Mouse (Mus musculus) cerebellum, postnatal 4 days (tissue): ENCODE results near the gene Sh3rf3.

Experiments
- DNase-seq, 2 experiments: peaks; one replicate each; pipeline ENCODE4 v3.0.0; 2022; ENCODE audit warnings: low spot score in 2 of 2, mixed read lengths in 1 of 2

Sh3rf3 gene

DNA sequence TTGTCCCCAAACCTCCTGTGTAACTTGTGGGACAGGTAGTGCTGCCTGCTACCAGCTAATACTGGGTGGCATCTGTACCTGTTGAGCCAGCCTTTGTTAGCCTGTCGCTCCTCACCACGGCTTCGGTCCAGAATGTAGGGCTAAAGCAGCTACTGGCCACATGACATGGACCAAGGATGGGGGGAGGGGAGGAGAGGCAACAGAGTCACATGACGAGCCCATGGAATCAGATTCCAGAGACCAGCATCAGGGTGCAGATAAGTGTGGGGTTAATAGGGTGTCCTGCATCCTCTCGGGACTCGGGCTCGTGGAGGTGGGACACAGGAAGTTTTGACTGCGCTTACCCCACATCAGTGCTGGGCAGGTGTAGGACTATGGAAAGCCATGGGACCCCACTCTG is 292.7 kb downstream of the Sh3rf3 start:
- DNase-seq, result no peak

DNA sequence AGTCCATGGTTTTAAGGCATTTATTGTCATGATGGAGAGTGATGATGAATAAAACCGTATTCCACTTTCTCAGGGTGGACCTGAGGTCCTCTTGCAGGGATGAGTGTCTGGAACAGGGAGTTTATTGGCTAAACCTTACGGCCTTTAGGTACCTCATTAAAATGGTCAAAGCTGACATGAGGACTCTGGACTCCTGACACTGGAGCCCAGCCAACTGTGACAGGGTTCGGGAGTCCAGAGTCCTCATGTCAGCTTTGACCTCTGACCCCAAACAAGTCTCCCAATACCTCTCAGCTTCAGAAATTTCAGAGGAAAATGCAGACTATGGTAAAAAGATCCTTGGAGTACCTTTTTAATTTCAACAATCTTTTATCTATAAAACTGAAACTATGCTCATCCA is 293.5 kb downstream of the Sh3rf3 start:
- DNase-seq, result no peak

DNA sequence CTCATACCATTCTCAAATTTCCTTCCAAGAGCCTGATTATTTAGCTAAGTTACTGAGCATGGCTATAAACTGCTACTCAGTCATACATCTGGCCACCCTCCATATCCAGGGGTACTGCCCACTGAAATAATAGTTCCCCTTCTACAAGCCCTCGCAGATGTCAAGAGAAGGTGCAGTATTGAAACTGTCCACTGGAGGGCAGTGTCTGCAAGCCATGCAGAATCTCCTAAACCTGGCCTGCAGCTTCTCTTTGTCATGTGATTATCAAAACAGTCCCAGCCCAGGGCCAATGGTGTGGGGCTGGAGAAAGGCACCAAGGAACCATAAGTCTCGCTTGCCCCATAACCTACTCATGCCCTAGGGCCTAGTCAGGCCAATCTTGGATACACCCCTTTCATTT is 295.9 kb downstream of the Sh3rf3 start:
- DNase-seq, result peak; percentile 62 to 85

DNA sequence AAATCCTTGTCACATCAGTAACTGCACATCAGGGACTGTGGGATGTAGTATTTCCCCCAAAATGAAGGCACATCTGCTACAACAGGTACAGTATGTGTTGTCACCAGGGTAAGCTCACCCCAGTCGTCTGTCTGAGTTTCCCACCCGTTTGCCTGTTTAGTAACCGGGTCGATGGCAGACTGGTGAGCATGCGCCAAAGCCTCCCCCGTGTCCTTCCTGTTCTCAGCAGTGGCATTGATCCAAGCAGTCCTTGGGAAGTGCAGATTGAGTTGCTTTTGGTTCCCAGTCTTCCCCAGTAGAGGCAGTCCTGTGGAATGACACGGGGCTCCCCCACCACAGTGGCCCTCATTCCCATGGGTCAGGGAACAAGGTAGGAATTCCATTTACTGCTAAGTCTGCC is 297.2 kb downstream of the Sh3rf3 start:
- no peak for DNase-seq

DNA sequence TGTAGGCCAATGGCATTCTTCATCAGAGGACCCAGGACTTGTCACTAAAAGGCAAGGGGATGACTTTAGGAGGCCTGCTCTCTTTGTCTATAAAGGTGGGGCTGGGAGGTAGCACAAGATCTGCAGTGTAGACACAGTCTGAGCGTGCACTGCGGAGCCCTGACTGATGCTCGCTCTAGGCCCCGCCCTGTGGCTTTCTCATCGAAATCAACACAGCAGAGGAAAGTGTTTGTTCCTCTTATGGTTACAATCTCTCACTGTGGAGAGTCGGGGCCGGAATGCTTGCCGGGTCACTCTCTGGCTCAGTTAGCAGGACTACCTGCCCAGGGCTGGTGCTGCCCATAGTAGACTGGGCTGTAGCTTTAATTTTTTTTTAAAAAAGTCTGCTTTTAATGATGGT is 299.6 kb downstream of the Sh3rf3 start:
- no peak for DNase-seq

DNA sequence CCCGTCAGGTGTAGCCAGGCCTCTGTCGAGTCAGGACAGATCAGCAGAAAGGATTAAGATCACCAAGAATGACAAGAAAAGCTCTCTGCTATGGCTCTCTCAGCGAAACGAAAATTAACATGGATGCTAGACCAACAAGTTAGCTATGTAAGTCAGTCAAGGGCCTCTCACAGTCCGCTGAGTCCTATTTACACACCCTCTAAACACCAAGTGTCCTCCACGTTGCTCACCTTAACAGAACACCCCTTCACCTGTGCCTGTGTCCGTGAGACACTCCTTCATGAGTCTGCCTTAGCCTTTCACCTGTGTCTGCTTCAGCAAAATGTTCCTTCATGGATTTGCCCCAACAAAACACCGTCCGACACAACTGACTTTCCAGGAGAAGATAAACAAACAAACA is 300.2 kb downstream of the Sh3rf3 start:
- DNase-seq, result no peak

DNA sequence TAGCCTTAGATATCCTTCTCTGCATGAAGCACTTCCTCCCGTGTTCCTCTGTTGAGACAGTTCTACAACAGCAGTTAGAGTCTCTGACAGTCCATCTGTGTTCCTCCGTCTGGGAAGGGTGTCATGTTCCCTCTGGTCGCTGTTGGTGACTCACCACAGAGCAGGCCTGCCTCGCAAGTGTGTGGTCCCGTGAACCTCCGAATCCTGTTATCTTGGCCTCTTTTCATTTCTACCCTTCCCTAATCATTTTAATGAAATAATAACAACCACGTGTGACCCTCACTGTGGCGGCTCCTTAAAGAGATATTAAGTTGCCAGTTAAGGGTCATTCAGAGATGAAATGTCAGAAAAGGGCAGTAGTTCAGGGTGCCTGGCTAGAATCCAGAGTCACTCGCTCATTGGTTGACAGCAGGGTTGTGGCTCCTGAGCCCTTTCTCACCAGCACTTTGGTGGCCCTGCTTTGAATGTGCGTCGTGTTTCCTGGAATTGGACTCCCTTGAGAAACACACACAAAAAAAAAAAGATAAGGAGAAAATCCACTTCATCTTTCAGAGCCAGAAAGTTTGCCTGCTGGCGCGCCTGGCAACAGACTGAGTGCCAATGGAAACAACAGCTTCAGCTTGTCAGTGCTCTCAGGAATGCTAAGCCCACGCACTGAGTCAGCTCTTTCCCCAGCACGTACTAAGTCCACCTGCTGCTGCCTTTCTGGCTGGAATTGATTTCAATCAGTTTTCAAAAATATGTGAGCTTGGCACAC is 301.6 kb downstream of the Sh3rf3 start:
- no peak for DNase-seq

DNA sequence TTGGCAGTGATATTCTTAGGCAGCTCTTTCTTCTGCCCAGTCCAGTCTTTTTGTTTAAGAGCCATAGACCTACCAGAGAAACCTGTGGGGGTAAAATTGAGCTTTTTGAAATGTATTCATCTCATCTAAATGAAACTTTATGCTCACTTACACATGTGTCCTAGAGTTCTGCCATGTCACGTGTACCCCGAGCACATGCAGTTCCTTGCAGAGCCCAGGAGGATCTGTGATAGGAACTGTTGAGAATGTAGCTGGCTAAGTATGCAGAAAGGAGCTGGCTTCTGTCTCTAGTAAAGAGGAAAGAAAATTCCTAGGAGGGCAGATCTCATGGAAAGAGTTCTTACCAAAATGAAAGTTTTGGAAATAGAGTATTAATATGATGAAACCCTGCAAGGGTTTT is 302.5 kb downstream of the Sh3rf3 start:
- DNase-seq, result no peak

DNA sequence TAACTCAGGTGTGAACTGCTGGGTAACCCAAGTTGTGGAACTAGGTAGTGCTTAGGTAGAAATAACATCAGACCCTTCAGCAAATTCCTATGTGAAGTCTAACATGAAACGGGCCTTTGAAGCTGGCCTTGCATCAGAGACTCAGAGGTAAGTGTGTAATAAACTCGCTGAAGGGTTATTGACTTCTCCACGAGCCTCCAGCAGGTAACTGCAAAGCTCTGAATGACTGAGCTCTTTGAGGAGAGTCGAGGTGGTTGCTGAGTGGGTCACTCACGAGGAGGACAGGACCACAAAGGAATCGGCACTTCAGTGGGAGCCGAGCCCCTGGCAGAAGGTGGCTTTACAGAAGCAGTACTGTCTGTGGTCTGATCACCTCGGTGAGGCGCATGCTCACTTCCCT is 303.2 kb downstream of the Sh3rf3 start:
- DNase-seq, result no peak

DNA sequence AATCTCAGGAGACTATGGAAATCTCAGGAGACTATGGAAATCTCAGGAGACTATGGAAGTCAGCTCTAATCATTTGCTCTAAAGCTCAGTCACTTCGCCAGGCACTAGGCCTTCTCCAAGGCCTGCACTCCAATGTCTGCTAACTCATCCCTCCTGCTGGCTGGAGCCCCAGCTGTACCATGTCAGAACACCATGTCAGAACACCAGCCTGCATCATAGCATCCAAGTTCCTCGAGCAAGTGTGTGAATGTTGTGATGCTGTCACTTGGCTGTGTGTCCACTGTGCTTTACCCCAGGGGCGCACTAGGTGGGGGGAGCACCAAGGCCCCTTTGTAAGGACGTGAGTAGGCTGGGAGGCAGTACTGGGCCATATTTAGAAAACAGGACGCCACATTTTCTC is 304.4 kb downstream of the Sh3rf3 start:
- no peak for DNase-seq

DNA sequence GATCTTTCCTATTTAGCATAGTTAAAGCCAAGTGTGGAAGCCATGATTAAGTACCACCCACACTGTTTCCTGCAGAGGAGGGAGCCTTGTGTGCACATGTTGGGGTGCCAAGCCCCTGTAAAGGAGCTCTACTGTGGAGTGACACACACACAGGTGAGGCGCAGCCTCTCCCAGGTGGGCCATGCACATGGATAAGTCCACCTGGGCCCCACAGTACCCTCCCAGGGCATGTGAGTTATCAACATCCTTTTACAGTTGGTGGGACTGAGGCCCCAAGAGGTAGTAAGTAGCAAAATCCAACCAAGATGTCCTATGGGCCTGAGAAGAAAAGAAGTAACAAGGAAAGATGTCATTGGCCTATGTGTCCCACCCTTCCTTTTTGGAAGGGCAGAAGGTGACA is 305.8 kb downstream of the Sh3rf3 start:
- no peak for DNase-seq

DNA sequence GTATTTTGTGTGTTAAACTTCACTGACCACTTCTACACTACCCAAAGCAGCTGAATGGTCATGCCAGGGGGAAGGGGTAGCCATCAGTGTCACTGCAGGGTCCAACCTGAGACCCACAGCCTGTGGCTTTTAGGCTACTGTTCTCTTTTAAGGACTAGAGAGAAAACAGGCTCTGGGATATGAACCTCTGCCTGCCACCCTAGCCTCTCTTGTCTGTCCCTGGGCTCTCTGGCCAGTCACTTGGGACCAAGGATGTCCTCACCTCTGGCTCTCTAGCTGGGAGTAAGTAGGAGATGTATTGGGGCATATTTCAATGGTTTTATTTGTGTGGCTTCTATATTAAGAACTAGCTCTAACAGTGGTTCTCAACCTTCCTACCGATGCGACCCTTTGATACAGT is 306.7 kb downstream of the Sh3rf3 start:
- DNase-seq, result no peak

DNA sequence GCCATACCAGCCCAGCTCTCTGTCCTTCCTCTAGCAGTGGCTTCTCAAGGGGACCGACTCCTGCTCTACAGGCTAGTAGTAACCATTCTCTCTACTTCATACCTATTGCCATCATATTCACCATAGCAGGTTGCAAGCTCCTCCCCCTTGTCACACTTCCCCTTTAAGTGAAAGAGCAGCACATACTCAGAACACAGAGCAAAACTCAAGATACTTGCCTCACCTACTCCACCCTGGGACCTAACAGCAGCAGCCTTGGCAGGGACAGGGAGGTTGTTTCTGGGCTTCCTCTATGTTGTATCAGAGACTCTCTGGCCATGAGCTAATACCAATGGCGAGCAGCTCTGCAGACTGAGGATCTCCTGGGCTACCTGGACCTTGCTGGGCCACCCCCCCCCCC is 312.3 kb downstream of the Sh3rf3 start:
- no peak for DNase-seq

DNA sequence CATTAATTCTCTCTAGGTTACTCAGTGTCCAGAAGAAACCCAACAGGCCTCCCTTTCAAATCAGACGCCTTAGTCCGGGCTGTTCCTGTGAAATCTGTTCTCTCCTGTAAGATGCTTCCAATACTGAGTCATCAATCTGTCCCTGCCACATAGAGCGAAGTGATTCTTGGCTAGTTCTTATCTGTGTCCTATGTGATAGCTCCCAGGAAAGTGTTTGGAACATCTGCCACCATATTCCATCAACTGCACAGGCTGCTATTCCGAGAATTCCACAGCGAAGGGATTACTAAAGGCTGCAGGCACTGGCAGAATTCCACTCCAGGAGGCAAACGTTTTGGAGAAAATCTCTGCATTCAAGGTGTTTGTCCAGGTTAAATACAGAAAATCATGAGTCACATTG is 314.5 kb downstream of the Sh3rf3 start:
- DNase-seq, result no peak

DNA sequence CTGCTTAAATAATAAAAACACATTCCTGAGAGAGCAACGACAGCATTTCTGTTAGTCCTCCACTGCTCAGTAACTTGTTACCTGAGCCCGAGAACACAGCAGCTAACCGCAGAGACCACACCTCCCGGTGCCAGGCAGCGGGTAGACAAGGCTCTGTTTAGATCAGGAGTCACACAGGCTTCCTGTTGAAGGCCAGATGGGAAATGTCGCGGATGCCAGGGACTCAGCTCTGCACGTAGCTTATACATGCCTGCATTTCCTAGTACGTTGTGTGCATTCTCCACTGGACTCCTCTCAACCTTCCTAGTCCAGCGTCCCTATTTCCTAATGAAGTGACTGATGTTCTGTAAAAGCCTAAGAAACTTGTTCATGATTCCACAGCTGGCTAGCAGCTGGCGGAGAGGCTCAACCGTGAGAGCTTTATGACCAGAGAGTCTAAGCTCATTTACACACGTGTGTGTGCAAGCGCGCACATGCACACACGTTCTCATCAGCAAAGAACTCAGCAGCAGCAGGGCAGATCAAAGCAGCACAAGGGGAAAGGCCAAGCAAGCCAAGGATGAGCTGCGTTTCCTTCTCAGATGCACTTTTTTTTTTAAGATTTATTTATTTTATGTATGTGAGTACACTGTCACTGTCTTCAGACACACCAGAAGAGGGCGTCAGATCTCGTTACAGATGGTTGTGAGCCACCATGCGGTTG is 318.9 kb downstream of the Sh3rf3 start:
- no peak for DNase-seq

DNA sequence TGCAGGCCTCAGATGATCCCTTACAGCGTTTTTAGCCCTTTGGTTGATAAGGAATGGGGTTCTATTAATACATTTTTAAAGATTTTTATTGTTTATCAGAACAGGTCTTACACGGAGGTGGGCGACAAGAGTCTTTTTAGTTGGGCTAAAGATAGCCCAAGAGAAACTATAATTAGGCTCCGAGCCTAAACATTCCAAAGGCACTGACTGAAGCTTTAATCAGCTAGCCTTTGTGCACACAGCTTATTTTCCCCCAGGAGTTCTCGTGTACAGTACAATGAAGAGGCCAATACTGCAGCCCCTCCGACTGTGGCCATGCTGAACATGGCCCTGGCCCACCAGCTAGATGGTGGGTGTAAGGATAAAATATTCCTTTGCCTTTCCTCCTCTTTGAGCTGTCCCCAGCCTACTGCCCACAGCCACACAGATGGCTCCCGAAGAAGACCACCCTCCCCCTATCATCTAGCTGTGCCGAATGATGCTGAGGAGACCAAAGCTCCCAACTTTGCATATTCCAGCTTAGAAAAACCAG is 320.4 kb downstream of the Sh3rf3 start:
- no peak for DNase-seq

DNA sequence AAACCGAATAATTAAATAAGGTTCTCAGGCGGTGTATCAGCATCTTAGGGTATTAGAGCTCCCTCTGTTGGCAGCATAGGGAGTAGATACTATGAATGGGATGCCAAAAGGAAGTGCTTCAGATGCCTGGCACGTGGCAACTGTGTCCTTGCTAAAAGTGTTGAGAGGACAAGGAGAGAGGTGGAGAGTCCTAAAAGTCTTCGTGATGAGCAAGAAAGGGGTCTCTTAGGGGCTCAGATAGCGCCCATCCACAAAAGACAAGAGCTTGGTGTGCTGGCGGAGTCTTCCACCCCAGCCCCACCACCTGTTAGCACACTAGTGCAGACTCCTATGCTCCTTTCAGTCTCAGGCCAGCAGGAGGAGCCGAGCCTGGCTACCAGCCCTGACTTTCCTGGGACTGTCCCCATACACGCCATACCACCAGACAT is 336.8 kb downstream of the Sh3rf3 start:
- peak in 1 of 2 experiments; percentile 32 for DNase-seq

DNA sequence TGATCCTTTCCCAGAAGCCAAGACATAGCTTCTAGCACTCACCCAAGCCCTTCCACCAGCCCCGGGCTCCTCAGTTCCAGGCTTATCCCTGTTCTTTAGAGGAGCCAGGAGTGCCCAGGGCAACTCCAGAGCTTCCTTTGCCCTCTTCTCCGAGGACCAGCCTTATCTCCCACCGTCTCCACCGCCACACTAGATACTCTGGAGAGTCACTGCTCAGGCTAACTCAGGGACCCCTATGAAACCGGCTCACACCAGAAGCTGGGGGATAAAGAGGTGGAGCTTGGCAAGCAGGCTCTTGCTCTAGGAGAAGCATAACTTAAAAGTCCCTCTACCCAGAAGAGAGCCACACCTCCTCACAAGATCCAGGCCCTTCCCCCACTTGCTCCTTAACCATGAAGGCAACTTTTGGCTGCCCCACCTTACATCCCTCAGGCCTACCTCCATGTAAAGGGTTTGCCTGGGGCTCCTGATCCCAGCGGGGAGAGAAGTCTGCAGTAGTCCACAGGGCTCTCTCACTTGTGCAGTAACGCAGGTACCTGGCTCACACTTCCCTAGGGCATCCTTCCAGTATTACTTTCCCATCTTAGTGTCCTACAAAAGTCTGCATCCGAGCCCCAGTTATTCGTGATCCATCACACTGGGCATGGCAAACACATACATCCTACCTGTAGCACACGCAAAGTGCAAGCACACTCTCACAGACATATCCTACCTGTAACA is 337.9 kb downstream of the Sh3rf3 start:
- no peak for DNase-seq

DNA sequence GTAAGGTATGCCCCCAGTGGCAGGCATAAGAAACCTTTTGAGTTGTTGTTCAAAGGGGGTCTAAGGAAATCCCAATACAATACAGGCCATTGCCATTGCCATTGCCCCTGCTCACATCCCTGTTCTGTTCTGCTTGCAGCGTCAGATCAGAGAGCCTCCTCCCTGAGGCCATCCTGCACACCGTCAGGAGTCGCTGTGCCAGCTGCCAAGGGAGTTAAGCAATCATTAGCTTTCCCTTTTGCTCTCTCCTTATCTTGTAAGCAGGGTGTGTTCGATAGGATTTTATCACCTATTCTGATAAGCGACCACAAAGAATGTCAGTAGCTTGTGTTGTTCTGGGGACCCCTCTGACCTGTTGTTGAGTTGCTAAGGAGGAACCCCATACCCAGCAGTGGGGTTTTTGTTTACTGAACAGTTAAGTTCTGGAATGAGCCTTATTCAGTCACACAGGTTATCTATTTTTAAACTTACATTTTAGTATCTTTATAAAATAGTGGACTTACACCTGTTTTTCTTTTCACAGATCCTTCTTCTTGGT is 339.5 kb downstream of the Sh3rf3 start:
- DNase-seq, result no peak

DNA sequence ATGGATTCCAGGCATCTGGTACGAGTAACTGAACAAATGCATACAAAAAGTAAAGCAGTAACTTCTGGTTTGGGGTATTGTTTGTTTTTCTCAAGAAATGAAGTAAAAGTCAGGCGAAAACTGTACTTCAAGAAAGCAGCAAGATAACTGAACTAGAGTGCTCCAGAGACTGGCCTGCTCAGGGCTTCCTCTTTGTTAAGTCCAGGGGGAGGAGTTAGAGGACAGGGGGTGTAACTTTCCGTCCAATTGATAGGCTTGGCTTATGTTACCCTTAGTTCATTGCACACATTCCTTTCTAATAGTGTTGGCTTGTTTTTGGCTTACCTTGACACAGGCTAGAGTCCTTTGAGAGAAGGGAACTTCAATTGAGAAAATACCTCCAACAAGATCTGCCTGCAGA is 345.5 kb downstream of the Sh3rf3 start:
- no peak for DNase-seq

DNA sequence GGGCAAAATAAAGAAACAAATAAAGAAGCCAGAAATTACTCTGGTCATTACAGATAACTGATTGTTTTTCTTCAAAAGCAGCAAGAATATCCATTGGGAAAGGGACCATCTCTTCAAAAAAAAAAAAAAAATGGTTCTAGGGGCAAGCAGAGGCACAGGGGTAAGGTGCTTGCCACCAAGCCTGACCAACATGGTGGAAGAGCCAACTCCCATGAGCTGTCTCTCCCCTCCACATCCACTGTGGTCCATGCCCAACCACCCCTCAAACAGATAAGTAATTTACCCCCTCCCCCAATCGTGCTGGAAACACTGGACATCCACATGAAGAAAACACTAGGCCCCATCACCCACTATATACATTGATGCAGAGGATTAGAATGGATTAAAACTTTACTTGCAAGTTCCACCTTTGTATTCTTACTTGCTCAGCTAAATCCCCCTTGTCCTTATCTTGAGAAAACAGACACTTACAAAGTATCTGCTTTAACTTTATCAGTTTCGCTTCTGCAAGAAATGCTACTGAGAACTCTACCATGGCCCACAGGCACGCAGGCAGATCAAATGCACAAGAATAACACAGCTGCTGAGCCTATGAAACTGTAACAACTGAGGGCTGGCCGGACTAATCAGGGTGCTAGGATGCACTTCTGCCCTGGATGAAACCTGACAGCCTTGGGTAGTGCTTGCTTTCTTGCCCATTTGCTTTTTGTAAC is 349.2 kb downstream of the Sh3rf3 start:
- DNase-seq, result no peak
